Mouse (Mus musculus) C2C12 (cell line): Measurements from ENCODE around the gene Fer. TPM values are rescaled to one million over a fixed set of nuclear protein-coding genes. Genes with fewer than 3 reads are reported as not detected.
"Not testable (repeated sequence)": the region's sequence is repeated elsewhere in the genome, so short reads cannot be mapped to it uniquely, and the experiment has no call there.

ENCODE experiments used
- H3K27me3 ChIP-seq: one replicate; pipeline ENCODE4 v1.6.1; 2011; ENCODE audit not compliant: control insufficient read depth, insufficient read depth, insufficient read length
- H3K36me3 ChIP-seq: one replicate; pipeline ENCODE4 v1.6.1; 2011; ENCODE audit not compliant: control insufficient read depth, insufficient read depth
- H3K4me3 ChIP-seq: one replicate; pipeline ENCODE4 v1.5.1; 2011; ENCODE audit warnings: mild to moderate bottlenecking, control low read depth; ENCODE audit not compliant: poor library complexity, insufficient read depth, severe bottlenecking
- H3K79me2 ChIP-seq: one replicate; pipeline ENCODE4 v1.6.1; 2011; ENCODE audit not compliant: control insufficient read depth, insufficient read depth
- H3K79me3 ChIP-seq: one replicate; pipeline ENCODE4 v1.6.1; 2011; ENCODE audit warnings: low read depth, control low read depth
- H3ac ChIP-seq: one replicate; pipeline ENCODE3; 2011; ENCODE audit warnings: low read depth; ENCODE audit not compliant: control insufficient read depth, insufficient read length
- CEBPB ChIP-seq: IDR thresholded peaks from one replicate; pipeline ENCODE4 v1.6.1; 2011; ENCODE audit warnings: low read depth, mild to moderate bottlenecking, control low read depth, moderate library complexity
- CTCF ChIP-seq: IDR thresholded peaks from one replicate; pipeline ENCODE4 v1.5.1; 2011; ENCODE audit not compliant: control insufficient read depth, insufficient read depth, insufficient read length
- FOSL1 ChIP-seq: IDR thresholded peaks from one replicate; pipeline ENCODE4 v1.8.0; 2011; ENCODE audit warnings: mild to moderate bottlenecking, low read length; ENCODE audit not compliant: poor library complexity, insufficient read depth, severe bottlenecking
- MAX ChIP-seq: IDR thresholded peaks from one replicate; pipeline ENCODE4 v1.6.1; 2011; ENCODE audit warnings: mild to moderate bottlenecking, control low read depth
- MYOD1 ChIP-seq: IDR thresholded peaks from one replicate; pipeline ENCODE4 v1.6.1; 2011; ENCODE audit warnings: low read depth; ENCODE audit not compliant: control insufficient read depth, insufficient read length
- MYOG ChIP-seq: IDR thresholded peaks from one replicate; pipeline ENCODE4 v1.6.1; 2011; ENCODE audit not compliant: control insufficient read depth, insufficient read length; ENCODE audit errors: extremely low read depth
- USF1 ChIP-seq: IDR thresholded peaks from one replicate; pipeline ENCODE4 v1.6.1; 2011; ENCODE audit warnings: low read depth, mild to moderate bottlenecking, control low read depth, moderate library complexity
- polyA plus RNA-seq: library from polyadenylated mRNA; unstranded; fragments of >200 nt; fragmentation: generic; extraction: Trizol; gene quantifications from one replicate; pipeline ENCODE4 v1.2.1, GENCODE M21; 2012; ENCODE audit warnings: missing spikeins

Gene Fer
- polyA plus RNA-seq, 1 experiment = 8.8 TPM

DNA sequence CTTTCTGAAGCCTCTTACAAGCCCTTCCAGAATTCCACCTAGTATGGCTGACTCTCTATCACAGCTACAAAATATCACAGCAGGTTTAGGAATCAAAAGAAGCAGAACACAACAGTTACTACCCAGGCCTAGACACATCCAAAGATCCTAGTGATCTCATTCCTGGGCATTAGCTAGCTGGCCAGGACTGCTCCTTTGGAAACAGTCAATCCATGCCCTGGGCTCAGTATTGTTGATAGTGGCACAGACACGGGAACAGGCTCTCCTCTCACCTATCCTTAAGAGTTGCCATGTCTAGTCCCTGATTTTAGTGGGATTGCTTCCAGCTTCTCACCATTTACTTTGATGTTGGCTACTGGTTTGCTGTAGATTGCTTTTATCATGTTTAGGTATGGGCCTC, 20.6 kb upstream of the Fer start:
- H3K36me3 ChIP-seq = no peaks in the 10 kb centered on the region
- H3ac ChIP-seq = no peak overlapping the region
- no peak overlapping the region for H3K4me3 ChIP-seq
- H3K79me2 ChIP-seq = no peaks in the 10 kb centered on the region
- TF ChIP-seq FOSL1 (no peak), MAX (no peak), CTCF (no peak), MYOG (no peak), USF1 (no peak), CEBPB (no peak), MYOD1 (no peak)
- H3K79me3 ChIP-seq = no peaks in the 10 kb centered on the region
- H3K27me3 ChIP-seq = no peaks in the 10 kb centered on the region

- TF ChIP-seq CEBPB (no peak), MYOD1 (no peak), FOSL1 (no peak), CTCF (no peak), MYOG (no peak), MAX (no peak), USF1 (no peak)
- no peaks in the 10 kb centered on the region for H3K79me2 ChIP-seq
- H3K36me3 ChIP-seq = no peaks in the 10 kb centered on the region
- no peak overlapping the region for H3K4me3 ChIP-seq
- H3K79me3 ChIP-seq = no peaks in the 10 kb centered on the region
- no peaks in the 10 kb centered on the region for H3K27me3 ChIP-seq
- H3ac ChIP-seq = no peak overlapping the region
Observed at GRCm38 (mm10) chr17:63844936-63845335, 17.9 kb upstream of the Fer start.

- H3K36me3 ChIP-seq, H3K27me3 ChIP-seq, H3ac ChIP-seq, H3K79me3 ChIP-seq, H3K4me3 ChIP-seq, H3K79me2 ChIP-seq: not testable (repeated sequence)
Observed at GRCm38 (mm10) chr17:63845766-63846165, 17.1 kb upstream of the Fer start.

GRCm38 (mm10) chr17:63849151-63849550, 13.7 kb upstream of the Fer start:
- Histone ChIP-seq H3K79me3 (no peaks in the 10 kb centered on the region), H3ac (peak overlapping the region; percentile 66), H3K27me3 (no peaks in the 10 kb centered on the region), H3K79me2 (no peaks in the 10 kb centered on the region), H3K4me3 (no peak overlapping the region), H3K36me3 (no peaks in the 10 kb centered on the region)
- TF ChIP-seq CEBPB (no peak), FOSL1 (no peak), USF1 (no peak), CTCF (no peak), MYOD1 (no peak), MAX (no peak), MYOG (no peak)

- no peaks in the 10 kb centered on the region for H3K79me2 ChIP-seq
- H3K79me3 ChIP-seq = no peaks in the 10 kb centered on the region
- TF ChIP-seq MYOD1 = no peak
- TF ChIP-seq MAX = no peak
- no peak for TF ChIP-seq CTCF
- no peak for TF ChIP-seq FOSL1
- no peak for TF ChIP-seq USF1
- no peak for TF ChIP-seq MYOG
- TF ChIP-seq CEBPB = no peak
- H3K36me3 ChIP-seq = no peaks in the 10 kb centered on the region
- H3ac ChIP-seq = peak overlapping the region; percentile 66
- H3K27me3 ChIP-seq = no peaks in the 10 kb centered on the region
- no peak overlapping the region for H3K4me3 ChIP-seq
Observed at GRCm38 (mm10) chr17:63849566-63849965, 13.3 kb upstream of the Fer start.

- Histone ChIP-seq H3K79me2 (no peaks in the 10 kb centered on the region), H3K79me3 (no peaks in the 10 kb centered on the region), H3K27me3 (no peaks in the 10 kb centered on the region), H3ac (no peak overlapping the region), H3K4me3 (no peak overlapping the region), H3K36me3 (no peaks in the 10 kb centered on the region)
- no peak for TF ChIP-seq FOSL1
- TF ChIP-seq USF1 = no peak
- TF ChIP-seq CTCF = no peak
- no peak for TF ChIP-seq CEBPB
- no peak for TF ChIP-seq MYOG
- TF ChIP-seq MYOD1 = no peak
- no peak for TF ChIP-seq MAX
Observed at GRCm38 (mm10) chr17:63850016-63850415, 12.8 kb upstream of the Fer start.
